Mouse (Mus musculus) MN1 (cell line): Measurements from ENCODE around the gene Ryr1.
A peak's percentile ranks its signal among the peaks of the same experiment; 100 is the strongest.
"Not testable (repeated sequence)": the region's sequence is repeated elsewhere in the genome, so short reads cannot be mapped to it uniquely, and the experiment has no call there.

Experiments
- DNase-seq: peaks from one replicate; pipeline ENCODE4 v3.0.0-alpha.2; 2016; ENCODE audit warnings: low spot score

Ryr1 gene

DNA sequence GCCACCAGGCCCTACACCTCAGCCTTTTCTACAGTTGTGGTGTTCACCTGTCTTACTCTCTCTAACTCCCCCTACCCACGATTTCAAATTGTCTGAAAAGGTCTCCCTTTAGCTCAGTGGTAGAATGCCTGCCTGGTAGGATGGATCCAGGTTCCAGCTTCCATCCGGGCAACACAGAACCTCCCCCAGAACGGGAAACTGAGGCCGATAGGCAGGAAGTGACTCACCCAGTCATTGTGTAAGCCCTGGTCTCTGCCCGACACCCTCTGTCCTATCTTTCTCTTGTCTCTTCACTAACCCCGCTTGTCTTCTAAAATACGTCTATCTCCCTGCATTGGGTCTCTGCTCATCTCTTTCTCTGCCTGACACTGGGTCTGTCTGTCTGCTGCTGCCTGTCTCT, 139.8 kb downstream of the Ryr1 start:
- DNase-seq: no peak

DNA sequence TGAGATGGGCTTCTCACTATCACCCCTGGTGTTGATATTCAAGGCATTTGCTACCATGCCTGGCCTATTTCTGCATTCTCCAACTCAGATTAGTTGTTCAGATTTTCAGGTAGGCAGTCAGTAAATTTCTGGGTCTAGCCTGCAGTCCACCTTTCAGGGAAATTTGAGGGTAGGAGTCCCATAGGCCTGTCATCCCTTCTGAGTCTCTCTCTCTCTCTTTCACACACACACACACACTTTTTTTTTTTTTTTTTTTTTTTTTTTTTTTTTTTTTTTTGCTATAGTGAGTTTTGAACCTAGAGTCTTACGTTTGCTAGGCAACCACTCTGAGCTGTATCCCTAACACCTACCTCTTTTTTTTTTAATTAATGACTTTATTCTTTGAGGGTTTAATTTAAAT, 140.5 kb downstream of the Ryr1 start:
- no peak for DNase-seq

DNA sequence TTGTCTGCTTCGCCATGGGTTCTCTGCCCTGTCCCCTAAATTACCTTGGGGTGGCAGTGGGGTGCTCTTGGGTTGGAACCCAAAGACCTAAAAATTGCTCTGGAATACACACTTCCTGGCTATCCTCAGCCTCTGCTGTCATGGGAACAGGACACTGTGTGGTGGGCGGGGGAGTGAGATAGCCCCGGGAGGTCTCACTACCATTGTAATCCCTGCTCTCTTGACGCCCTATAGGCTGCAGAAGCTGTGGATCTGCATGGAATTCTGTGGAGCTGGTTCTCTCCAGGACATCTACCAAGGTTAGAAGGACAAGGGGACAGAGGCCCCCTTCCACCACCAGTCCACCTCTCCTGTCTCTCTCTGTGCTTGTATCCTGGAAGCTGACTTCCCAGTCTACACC, 141.1 kb downstream of the Ryr1 start:
- DNase-seq: no peak

DNA sequence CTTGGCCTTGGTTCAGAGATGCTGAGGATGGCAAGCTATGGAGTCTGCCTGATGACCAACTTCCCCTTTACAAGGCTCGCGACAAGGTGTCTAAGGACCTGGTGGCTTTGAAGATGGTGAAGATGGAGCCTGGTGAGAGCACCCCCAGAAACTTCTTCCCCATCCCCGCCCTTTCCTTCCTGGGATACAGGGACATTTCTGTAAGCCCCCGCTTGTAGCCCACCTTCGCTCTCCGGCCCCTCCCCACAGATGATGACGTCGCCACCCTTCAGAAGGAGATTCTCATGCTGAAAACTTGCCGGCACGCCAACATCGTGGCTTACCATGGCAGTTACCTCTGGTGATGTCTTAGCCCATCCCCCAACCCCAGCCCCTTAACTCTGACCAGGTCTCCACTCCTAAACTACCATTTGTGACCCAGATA, 141.8 kb downstream of the Ryr1 start:
- DNase-seq: peak; percentile 35

DNA sequence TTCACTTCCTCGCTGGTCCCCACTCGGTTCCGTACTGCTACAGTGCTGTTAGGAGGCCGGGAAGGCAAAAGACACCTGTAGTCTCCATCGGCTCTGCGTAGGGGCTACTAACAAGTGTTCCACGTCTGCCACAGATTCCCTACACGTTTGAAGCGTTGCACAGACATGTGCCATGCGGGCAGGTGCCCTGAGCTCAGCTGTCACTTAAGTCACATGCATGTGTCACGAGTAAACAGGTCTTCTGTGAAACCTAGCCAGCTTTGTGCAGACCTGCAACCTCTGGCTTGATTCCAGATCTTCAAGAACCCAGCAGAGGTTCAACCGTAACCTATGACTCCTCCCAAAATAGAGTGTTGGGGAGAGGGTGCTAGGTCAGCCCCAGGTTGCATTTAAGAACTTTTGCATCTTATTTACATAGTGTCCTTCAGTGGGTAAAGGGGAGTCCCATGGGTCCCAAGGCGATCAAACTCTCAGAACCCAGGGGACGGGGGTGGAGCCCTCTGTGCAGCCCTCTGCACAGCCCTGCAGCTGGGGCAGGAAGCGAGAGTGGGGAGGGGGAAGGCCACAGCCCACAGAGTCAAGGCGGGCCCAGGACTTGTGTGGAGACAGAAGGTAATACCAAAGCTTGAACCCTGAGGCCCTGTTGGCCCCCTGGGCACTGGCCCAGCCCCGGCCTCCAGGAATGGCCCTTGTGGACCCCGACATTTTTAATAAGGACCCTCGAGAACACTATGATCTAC, 142.5 kb downstream of the Ryr1 start:
- DNase-seq: peak; percentile 62

DNA sequence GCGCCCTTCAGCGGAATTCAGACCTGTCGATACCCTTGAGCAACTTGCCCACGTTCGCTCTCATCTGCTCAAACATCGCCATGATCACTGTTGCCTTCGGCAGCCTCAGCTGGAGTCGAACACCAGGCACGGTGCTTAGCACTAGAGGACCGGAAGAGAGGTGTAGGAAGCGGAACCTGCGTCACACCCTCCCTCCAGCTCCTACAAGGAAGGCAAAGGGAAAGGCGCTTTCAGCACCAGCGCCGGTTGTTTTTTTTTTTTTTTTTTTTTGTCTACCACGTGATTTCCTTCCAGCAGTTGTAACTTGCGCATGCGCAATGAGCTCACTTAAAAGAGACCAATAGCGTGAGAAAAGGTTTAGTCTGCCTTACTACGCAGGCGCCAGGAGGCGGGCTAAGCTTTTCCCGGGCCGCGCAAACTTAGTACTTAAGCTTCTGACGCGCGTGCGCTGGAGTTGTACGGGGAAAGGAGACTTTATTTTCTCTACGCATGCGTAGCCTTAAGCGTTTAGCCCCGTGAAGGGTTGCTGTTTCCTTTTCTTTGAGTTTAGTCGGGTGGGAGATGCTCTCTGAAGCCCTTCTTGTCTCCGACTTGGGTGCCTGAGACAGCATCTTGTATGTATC, 143.2 kb downstream of the Ryr1 start, which contains the start of the genes Eif3k and Map4k1:
Eif3k (minus strand) TSS at position 214 of the 623 bp plus-strand sequence.
Map4k1 (plus strand) TSS at position 400 of the 623 bp plus-strand sequence.
- peak; percentile 99 for DNase-seq

DNA sequence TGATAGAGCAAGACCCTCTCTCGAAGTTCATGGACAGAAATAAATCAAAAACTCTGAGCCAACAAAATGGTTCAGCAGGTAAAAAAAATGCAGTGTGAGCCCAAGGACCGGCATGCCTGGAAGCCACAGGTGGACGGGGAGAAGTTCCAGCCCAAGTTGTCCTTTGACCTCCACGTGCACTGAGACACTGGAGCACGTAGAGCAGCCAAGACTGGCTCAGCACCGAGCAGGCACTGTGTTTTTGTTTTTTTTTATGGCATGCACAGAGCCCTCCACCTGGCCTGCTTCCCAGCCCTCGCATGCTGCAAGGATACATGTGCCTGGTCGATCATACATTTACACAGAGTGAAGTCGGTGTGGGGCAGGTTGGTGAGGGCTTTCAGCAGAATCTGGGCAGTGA, 147.4 kb downstream of the Ryr1 start:
- DNase-seq: no peak

DNA sequence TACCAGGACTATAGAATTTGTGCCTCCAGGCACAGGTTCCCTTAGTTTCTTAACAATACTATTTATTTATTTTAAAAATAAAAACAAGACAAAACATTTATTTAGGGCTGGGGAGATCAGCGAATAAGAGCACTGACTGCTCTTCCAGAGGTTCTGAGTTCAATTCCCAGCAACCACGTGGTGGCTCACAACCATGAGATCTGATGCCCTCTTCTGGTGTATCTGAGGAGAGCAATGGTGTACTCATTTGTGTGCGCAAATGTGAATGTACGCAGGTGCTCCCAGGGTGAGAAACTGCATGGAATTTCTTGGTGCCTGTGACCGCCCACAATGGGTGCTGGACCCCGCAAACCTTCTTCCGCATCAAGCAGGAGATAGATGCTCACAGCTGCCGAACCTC, 152.0 kb downstream of the Ryr1 start:
- no peak for DNase-seq

DNA sequence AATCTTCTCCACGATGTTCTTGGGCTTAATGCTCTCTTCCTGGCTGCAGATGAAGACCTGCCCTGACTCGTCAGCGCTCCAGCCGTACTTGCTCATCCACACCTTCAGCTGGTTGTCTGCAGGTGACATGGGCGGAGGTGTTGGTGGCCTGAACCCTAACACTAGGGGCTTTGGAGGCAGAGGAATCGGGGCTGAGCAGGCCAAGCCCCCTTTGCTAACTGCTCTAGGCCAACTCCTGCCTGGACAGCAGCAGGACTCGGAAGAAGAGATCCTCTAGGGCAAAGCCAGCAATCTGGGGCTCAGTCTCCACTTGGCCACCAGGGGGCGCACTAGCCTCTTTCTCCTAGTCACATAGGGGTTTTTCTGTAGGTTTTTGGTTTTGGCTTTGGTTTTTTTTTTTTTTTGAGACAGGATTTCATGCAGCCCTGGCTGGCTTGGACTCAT, 152.4 kb downstream of the Ryr1 start:
- peak; percentile 76 for DNase-seq

DNA sequence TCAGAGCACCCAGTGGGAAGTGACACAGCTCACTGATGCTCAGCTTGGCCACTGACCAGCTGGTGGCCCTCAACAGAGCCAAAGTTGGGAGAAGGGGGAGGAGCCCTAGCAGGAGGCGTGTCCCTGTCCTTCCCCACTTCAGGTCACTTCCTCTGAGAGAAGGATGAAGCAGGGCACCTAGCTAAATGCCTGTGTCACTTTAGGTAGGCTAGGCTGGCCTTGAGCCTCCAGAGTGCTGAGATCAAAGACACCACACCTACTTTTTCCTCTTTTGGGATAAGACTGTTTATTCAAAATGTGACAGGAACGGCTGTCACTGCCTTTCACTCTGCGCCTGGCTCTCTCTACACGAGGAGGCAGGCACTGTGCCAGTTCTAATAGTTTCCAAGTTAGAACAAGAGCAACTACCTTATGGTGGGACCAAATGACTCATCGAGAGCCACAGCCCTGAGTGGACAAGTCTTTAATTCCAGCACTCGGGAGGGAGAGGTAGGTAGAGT, 153.2 kb downstream of the Ryr1 start:
- DNase-seq: peak; percentile 25

DNA sequence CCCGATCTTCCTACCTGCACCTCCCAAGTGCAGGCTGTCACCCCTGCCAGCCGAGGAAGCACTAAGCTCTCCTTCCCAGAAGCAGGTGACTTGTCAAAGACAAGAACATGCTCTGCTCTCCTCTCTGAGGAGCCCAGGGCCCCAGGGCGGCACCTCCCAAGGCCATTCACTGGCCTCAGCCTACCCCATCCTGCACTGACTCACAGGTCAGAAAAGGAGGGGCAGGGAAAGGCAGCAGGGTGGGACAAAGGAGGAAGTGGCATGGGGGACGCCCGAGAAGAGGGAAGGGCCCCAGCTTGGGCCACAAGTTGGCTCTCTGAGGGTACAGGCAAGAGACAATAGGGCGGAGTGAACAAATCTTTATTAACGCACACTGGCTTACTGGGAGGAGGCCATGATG, 153.9 kb downstream of the Ryr1 start:
- DNase-seq: no peak

DNA sequence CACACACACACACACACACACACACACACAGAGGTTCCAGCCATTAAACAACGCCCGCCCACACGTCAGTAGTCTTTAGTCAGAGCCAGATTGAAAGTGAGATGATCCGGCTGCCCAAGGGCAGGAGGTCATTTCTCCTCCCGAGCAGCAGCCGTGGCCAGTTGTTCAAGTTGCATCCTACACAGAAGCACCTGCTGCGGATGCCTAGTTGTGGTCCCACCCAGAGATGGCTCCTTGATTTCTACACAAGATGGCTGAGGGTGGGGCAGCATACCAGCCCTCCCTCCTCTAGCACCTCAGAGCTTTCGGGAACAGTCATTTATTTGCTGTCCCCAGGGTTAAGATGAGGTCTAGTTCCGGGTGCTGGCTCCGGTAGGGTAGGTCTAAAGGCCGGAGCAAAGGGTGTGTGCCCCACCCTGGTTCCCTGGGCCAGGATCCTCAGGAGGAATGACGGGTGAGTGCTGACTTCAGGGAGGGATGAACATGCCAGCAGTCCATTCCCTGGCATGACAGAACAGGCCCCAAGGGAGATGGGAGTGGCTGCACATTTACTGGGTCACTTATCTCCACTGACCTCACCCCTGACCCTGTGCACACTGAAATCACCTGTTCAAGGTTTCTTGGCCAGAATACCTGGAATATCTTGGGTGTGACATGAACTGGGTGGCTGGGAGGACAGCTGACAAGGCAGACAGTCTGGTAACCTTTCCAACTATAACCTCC, 155.1 kb downstream of the Ryr1 start:
- DNase-seq: peak; percentile 36

DNA sequence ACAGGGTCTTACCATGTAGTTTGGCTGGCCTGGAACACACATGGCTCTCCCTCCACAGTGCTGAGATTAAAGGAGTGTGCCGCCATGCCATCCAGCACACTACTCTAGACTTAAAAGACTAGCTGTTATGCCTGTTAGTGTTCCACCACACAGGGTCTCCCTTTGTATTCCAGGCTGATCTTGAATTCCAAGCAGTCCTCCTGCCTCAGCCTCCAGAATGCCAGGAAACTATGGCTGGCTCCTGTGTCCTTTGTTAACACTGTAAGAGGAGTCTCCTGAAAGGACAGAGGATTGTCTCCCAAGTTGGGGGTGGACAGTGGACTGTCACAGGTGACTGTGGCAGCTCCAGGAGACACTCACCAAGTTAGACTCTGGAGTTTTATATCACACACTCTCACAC, 155.7 kb downstream of the Ryr1 start:
- DNase-seq: no peak

DNA sequence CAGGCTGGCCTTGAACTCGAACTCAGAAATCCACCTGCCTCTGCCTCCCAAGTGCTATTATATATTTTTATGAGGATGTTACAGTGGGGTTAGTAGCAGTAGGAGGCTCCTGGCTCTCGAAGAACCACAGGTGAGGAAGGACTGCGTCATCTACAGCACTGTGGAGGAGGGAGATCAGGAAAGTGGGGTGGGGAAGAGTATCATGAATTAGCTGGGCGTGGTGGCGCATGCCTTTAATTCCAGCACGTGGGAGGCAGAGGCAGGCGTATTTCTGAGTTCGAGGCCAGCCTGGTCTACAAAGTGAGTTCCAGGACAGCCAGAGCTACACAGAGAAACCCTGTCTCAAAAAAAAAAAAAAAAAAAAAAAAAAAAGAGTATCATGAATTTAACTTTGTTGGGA, 156.9 kb downstream of the Ryr1 start:
- DNase-seq: not testable (repeated sequence)

DNA sequence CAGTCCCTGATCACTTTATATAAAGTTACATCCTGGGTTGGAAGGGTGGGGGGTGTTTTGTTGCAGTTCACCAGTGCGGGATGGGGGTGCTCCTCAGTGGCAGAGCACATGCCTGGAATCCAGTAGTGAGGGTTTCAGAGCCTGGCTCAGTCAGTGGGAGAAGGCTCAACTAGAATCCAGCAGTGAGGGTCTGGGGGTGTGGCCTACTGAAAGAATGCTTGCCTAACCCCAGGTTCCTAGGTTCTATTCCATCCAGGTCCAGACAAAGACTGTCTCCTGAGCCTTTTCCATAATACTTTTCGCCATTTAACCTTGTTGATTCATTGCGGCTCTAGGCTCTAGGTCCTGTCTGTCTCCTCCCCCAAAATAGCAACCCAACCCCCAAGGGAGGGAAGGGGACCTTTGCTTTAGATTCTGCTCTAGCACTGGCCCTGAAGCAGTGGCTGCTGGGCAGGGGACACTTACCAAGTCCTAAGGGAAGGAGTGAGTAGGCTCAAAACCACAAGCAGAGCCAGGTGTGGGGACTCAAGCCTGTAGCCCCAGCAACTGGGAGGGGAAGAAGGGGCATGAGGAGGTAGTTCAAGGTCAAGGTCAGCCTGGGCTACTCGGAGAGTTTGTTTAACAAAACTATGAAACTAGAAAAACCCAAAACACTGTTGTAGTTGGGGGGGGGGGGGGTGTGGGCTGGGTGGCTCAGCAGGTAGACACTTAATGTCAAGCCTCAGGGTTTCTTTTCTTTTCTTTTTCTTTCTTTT, 158.1 kb downstream of the Ryr1 start:
- DNase-seq: no peak

DNA sequence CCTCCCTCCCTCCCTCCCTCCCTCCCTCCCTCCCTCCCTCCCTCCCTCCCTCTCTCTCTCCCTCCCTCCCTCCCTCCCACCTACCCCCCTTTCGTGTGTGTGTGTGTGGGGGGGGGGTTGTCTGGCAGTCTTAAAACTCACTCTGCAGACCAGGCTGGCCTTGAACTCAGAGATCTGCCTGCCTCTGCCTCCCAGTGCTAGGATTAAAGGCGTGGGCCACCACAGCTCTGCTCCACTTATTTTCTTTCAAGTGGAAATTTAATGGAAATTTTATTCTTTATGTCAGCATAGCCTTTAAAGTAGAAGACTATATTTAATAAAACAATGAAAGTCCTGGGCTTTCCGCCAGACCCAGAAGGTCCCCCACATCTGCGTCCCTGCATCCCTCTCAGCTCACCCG, 158.8 kb downstream of the Ryr1 start:
- DNase-seq: no peak

DNA sequence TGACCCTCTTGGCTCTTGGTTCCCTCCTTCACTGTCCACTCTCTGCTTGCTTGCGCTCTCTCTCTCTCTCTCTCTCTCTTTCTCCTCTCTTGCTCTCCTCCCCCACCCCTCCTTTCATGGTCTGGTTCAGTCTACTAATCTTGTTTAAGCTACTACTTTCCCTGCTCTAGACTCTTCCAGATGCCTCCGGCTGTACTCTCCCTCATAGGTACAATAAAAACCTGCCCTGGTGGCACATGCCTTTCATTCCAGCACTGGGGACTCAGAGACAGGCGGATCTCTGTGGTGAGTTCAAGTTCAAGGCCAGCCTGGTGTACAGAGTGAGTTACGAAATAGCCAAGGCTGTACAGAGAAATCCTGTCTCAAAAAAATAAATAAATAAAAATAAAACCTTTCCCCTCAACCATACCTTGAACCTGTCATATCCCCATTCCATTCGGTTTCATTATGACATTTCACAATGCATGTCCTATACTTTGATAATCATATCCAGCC, 159.6 kb downstream of the Ryr1 start:
- DNase-seq: no peak

DNA sequence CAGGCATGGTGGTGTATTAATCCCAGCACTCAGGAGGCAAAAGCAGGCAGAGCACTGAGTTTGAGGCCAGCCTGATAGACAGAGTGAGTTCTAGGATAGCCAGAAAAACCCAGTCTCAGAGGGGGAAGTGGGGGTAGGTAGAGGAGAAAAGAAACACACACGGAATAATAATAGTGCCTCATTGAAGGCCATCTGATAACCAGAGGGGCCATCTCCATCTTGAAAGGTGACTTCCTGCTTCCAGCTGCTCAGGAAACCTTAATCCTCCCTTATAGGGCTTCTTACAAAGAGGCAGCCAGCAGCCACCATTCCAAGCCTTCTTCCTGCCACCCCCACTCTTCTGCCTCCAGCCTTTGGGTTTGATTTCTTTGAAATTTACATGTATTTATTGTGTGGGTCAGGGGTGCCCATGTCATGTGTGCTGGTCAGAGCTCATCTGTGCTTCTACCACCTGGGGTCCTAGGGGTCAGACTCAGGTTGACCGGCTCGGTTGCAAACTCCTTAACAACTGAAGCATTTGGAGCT, 161.5 kb downstream of the Ryr1 start:
- DNase-seq: no peak

DNA sequence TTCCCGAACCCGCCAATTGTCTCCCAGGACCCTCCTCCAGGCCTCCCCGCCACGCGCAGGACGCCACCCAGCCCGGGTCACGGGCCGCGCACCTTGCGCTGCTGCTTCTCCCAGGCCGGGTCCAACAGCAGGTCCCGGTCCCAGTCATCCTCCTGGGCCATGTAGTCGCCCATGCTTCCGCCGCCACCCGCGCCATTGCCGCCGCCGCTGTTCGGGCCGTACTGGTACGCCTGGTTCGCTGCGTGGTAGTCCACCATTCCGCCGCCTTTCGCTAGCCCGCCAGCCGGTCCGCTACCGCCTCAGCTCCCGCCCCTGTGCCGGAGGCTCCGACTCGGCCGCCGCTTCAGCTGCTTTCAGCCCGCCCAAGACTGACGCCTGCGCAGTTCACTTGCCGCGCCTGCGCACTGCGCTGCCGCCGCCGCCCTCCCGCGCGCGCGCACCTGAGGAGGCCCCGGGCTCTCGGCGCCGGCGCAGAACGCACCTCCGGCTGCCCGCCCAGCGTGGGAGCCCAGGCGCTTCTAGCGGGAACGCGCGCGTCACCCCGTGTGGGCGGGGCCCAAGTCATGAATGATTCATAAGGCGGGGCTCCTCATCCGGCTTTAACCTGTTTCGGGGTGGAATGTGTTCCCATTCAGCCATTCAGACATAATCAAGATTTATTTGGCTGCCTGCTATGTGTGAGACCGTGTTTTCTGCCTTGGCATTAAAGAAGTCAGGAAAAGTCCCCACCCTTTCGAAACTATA, 162.9 kb downstream of the Ryr1 start, which contains the start of gene Actn4:
Actn4 (minus strand) TSS at position 414 of the 744 bp plus-strand sequence.
- DNase-seq: peak; percentile 98

DNA sequence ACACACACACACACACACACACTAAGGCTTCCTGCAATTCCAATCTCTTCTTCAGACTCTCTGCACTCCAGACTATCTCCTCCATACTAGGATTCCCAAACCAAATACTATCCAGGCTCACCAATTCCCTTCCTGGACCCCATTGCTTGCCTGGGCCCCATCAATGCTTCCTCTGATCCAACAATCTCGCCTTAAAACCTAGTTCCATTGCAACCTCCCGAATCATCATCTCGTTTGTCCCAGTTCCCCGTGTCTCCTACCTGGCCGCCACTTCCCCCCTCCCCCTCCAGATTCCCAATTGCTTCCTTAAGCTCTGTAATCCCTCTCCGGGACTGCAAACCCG, 163.4 kb downstream of the Ryr1 start:
- no peak for DNase-seq
